Mouse (Mus musculus): ENCODE measurements around the gene Ubxn6.
"Not testable (repeated sequence)": the region's sequence is repeated elsewhere in the genome, so short reads cannot be mapped to it uniquely, and the experiment has no call there.

The Ubxn6 gene

GRCm38 (mm10) chr17:56074827-56075208 lies at the start of gene Ubxn6:
Ubxn6 (minus strand) TSS chr17:56075028.
- DNase-seq = peak; percentile 95

GRCm38 (mm10) chr17:56123681-56124340 lies 49.0 kb upstream of the Ubxn6 start:
- peak; percentile 39 for DNase-seq

DNA sequence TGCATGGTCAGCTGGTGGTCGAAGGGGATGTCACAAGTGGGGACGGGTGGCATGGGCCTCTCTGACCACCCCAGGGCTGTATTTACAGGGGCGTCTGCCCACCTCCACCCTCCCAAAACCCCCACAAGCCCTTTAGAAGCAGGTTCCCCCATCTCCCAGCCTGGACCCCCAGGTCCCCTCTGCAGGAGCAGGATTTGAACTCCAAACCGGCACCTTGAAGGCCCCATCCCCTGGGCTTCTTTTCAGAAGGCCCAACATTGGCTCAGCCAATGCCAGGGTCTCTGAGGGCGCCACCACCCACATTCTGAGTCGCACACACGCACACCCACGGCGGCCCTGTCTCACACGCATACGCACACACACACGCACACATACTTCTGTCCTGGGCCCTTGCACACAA lies 48.3 kb upstream of the Ubxn6 start:
- peak; percentile 23 for DNase-seq

DNA sequence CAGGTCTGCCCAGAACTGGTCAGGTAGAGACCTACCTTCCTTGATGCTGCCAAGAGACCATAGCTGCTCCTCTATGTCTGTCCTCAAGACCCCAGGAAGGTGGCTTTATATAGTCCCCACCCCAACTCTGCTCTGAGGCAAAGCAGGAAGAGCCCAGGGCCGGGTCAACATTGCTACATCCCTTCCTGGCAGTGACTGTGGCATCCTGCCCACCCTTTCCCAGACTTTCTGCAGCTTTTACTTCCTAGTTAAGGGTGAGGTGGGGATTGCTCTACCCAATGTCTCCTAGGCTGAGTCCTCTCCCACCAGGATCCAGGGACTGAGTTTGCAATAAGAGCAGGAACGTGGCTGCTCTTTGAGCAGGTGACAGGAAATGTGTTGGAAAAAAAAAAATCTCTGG lies 47.0 kb upstream of the Ubxn6 start, which contains the start of gene Lrg1:
Gene Lrg1, minus strand, starts transcription at position 176 of the 400 bp plus-strand sequence.
- DNase-seq = no peak

GRCm38 (mm10) chr17:56119981-56120880 lies 45.4 kb upstream of the Ubxn6 start:
- DNase-seq = peak; percentile 71

DNA sequence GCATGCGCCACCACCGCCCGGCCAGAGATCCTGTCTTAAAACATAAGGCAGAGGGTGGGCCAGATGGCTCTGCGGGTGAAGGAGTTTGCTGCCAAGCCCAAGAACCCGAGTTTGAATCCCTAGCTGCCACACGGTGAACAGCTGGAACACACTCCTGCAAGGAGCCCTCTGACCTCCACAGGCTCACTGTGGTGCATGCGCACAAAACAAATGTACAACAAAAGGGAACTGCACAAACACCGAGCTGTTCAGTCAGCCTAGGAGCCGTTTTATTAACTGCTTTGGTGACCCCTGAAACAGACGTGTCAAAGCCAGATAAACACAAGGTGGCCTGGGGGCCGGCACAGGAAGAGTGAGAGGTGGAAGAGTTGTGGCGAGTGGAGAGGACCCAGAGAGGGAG lies 44.6 kb upstream of the Ubxn6 start:
- DNase-seq = peak; percentile 28

GRCm38 (mm10) chr17:56117251-56117710 lies 42.5 kb upstream of the Ubxn6 start, which contains the start of gene Plin5:
Plin5 (minus strand) TSS chr17:56117596.
- peak; percentile 48 for DNase-seq

GRCm38 (mm10) chr17:56116193-56116592 lies 41.4 kb upstream of the Ubxn6 start:
- DNase-seq = no peak

- DNase-seq = no peak
Observed at GRCm38 (mm10) chr17:56112743-56113142, 37.9 kb upstream of the Ubxn6 start.

- peak; percentile 59 for DNase-seq
Observed at GRCm38 (mm10) chr17:56111864-56112263, 37.0 kb upstream of the Ubxn6 start.

DNA sequence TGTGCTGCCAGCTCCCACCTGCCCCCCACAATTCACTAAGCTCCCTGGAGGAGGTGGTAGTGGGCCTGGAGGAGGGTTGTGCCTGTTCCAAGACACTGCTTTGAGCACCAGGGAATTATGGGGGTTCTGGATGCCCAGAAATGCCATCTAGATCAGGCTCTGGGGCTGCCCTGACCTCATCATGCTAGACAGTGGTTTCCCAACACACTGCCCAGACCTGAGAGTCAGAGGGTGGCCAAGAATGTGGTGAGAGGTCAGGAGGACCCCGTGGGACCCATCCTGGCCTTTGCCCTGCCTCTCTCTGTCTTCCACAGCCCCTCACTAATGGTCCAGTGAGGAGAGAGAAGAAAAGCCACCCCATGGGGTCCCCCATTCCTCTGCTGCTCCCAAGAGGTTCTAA lies 36.2 kb upstream of the Ubxn6 start:
- DNase-seq = no peak

GRCm38 (mm10) chr17:56110571-56110970 lies 35.7 kb upstream of the Ubxn6 start:
- no peak for DNase-seq

- DNase-seq = no peak
Observed at GRCm38 (mm10) chr17:56109219-56110051, 34.6 kb upstream of the Ubxn6 start, which contains the start of gene Plin4. Plin4 (minus strand) TSS chr17:56109803.

GRCm38 (mm10) chr17:56108334-56109044 lies 33.7 kb upstream of the Ubxn6 start:
- no peak for DNase-seq

DNA sequence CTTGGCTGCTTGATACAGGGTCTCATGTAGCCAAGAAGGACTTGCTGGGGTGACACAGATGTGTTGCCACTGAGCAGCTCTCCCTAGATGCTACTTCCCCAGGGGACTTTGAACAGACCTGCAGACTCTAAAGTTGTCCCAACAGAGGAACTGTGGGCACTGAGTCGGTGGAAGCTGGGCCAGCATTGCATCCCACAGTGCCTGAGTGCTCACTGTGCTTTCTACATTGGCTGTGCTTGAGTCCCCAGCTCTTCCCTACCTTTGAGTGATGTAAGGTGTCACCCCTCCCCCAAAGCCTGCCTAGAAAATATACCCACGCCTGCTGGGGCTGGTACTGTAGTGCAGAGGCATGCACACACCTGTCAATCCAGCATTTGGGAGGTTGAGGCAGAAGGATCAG lies 32.9 kb upstream of the Ubxn6 start:
- DNase-seq = no peak

DNA sequence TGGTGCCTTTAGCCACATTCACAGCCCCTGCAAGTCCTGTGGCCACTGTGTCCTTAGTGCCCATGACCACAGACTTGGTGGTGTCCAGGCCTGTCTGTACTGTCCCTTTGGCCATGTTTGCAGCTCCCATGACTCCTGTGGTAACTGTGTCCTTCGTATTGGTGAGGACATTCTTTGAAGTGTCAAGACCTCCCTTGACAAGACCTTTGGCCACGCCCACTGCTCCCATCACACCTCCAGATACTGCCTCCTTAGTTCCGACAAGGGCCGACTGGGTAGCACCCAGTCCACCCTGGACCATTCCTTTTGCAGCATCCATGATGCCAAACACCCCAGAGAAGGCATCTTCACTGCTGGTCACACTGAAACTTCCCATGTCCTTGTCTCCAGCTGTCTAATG lies 32.2 kb upstream of the Ubxn6 start:
- DNase-seq = no peak

DNA sequence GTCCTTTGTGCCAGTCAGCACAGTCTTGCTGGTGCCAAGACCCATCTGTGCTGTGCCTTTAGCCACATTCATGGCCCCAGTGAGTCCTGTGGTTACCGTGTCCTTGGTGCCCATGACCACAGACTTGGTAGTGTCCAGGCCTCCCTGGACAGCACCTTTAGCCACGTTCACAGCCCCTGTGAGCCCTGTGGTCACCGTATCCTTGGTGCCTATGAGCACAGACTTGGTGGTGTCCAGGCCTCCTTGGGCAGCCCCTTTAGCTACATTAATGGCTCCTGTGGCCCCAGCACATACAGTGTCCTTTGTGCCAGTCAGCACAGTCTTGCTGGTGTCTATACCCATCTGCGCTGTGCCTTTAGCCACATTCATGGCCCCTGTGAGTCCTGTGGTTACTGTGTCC lies 31.6 kb upstream of the Ubxn6 start:
- not testable (repeated sequence) for DNase-seq

DNA sequence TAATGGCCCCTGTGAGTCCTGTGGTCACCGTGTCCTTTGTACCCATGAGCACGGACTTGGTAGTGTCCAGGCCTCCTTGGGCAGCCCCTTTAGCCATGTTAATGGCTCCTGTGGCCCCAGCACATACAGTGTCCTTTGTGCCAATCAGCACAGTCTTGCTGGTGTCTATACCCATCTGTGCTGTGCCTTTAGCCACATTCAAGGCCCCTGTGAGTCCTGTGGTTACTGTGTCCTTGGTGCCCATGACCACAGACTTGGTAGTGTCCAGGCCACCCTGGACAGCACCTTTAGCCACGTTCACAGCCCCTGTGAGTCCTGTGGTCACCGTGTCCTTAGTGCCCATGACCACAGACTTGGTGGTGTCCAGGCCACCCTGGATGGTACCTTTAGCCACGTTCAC lies 30.0 kb upstream of the Ubxn6 start:
- DNase-seq = not testable (repeated sequence)

DNA sequence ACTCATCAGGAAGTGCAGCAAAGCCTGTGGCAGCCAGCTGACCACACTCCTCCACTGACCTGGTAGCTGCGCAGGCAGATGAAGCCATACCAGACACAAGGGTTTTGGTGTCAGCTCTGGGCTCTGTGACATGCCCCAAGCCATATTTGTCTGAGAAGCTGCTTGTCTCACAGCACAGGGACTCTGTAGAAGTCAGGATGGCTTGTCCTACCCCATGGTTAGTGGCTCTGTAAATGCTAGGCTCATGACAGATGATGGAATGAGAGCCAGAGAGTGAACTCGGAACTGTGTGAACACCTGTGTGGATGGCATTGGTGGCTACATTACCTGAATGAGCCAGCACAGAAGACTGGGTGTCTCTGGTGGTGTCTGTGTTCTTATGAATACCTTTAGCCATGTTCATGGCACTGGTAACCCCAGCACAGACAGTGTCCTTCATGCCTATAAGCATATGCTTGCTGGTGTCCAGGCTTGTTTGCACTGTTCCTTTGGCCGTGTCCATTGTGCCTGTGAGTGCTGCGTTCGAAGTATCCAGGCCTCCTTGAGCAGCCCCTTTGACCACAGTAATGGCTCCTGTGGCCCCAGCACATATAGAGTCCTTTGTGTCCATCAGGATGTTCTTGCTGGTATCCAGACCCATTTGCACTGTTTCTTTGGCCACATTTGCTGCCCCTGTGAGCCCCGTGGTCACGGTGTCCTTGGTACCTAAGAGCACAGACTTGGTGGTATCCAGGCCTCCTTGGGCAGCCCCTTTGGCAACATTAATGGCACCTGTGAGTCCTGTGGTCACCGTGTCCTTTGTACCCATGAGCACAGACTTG lies 28.8 kb upstream of the Ubxn6 start:
- DNase-seq = no peak

- no peak for DNase-seq
Observed at GRCm38 (mm10) chr17:56102927-56103326, 28.1 kb upstream of the Ubxn6 start.

DNA sequence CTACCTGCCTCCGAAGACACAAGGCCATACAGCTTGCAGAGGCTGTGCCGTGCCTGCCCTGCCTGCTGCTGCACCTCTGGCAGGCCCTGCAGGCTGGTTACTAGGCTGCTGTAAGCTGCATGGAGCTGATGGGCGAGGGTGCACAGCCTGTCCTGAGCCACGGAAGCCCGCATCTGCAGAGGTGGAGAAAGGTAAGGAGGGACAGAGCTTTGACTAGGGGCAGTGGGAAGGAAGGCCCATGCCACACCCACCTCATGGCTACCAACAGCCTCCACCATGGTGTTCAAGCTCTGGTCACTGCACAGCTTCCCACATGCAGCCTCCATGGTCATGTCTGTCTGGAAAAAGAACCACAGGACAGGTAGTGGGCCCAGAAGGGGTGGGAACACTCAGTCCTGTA lies 27.3 kb upstream of the Ubxn6 start:
- DNase-seq = no peak

Data from cerebellum, adult 11-12 months (tissue).